Mouse (Mus musculus) megakaryocyte, embryonic 14.5 days (primary cell): ENCODE measurements around the gene Sipa1l3. TPM values are rescaled to one million over a fixed set of nuclear protein-coding genes. Genes with fewer than 3 reads are reported as not detected.

Experiments used
- H3K27me3 ChIP-seq: replicated peaks from 2 replicates; pipeline ENCODE3; 2012; ENCODE audit warnings: inconsistent platforms
- H3K36me3 ChIP-seq: replicated peaks from 2 replicates; pipeline ENCODE3; 2012; ENCODE audit warnings: low read length, inconsistent platforms, mixed read lengths
- H3K4me1 ChIP-seq: 2 replicates; pipeline ENCODE4 v1.6.1; 2012; ENCODE audit warnings: inconsistent platforms
- H3K4me3 ChIP-seq: replicated peaks from 2 replicates; pipeline ENCODE3; 2012; ENCODE audit warnings: moderate library complexity, mild to moderate bottlenecking, inconsistent platforms
- H3K9me3 ChIP-seq: 2 replicates; pipeline ENCODE4 v1.6.1; 2012; ENCODE audit warnings: inconsistent platforms
- FLI1 ChIP-seq: IDR thresholded peaks from 2 replicates; pipeline ENCODE4 v1.6.1; 2012; ENCODE audit warnings: low read length, inconsistent platforms, mixed read lengths
- GATA1 ChIP-seq: IDR thresholded peaks from 3 replicates; pipeline ENCODE4 v1.6.1; 2012; ENCODE audit warnings: mixed read lengths, low read length, inconsistent platforms, borderline replicate concordance
- polyA plus RNA-seq: library from polyadenylated mRNA; stranded (reverse); fragments of >175 nt; gene quantifications from 2 replicates; pipeline ENCODE4 v1.2.3, GENCODE M21; 2012; ENCODE audit warnings: low replicate concordance; ENCODE audit not compliant: insufficient read depth

Gene Sipa1l3
- polyA plus RNA-seq, 1 experiment: 27.5 TPM

GRCm38 (mm10) chr7:29345534-29345933, 172.9 kb downstream of the Sipa1l3 start:
- Histone ChIP-seq H3K4me1 (peaks cover 43% of the 10 kb centered on the region), H3K9me3 (no peaks in the 10 kb centered on the region), H3K27me3 (peaks cover 3% of the 10 kb centered on the region), H3K4me3 (no peak overlapping the region), H3K36me3 (peaks cover 40% of the 10 kb centered on the region)
- TF ChIP-seq FLI1 (no peak), GATA1 (no peak)

- H3K4me1 ChIP-seq: peaks cover 55% of the 10 kb centered on the region
- TF ChIP-seq FLI1: no peak
- TF ChIP-seq GATA1: no peak
- H3K27me3 ChIP-seq: peaks cover 3% of the 10 kb centered on the region
- no peaks in the 10 kb centered on the region for H3K9me3 ChIP-seq
- H3K4me3 ChIP-seq: no peak overlapping the region
- H3K36me3 ChIP-seq: peaks cover 31% of the 10 kb centered on the region
Observed at GRCm38 (mm10) chr7:29343746-29344145, 174.7 kb downstream of the Sipa1l3 start.

GRCm38 (mm10) chr7:29342489-29343092, 175.8 kb downstream of the Sipa1l3 start:
- Histone ChIP-seq H3K4me1 (peaks cover 64% of the 10 kb centered on the region), H3K4me3 (no peak overlapping the region), H3K36me3 (peaks cover 26% of the 10 kb centered on the region), H3K9me3 (no peaks in the 10 kb centered on the region), H3K27me3 (peaks cover 3% of the 10 kb centered on the region)
- TF ChIP-seq FLI1 (no peak), GATA1 (no peak)

- Histone ChIP-seq H3K4me1 (peaks cover 67% of the 10 kb centered on the region), H3K9me3 (no peaks in the 10 kb centered on the region), H3K27me3 (peaks cover 3% of the 10 kb centered on the region), H3K4me3 (no peak overlapping the region), H3K36me3 (peaks cover 28% of the 10 kb centered on the region)
- TF ChIP-seq GATA1 (no peak), FLI1 (no peak)
Observed at GRCm38 (mm10) chr7:29341722-29342121, 176.7 kb downstream of the Sipa1l3 start.

GRCm38 (mm10) chr7:29340838-29341237, 177.6 kb downstream of the Sipa1l3 start:
- Histone ChIP-seq H3K36me3 (peaks cover 30% of the 10 kb centered on the region), H3K9me3 (no peaks in the 10 kb centered on the region), H3K27me3 (peaks cover 3% of the 10 kb centered on the region), H3K4me1 (peaks cover 69% of the 10 kb centered on the region), H3K4me3 (no peak overlapping the region)
- no peak for TF ChIP-seq GATA1
- TF ChIP-seq FLI1: no peak

GRCm38 (mm10) chr7:29340247-29340646, 178.2 kb downstream of the Sipa1l3 start:
- no peaks in the 10 kb centered on the region for H3K9me3 ChIP-seq
- H3K4me3 ChIP-seq: no peak overlapping the region
- peaks cover 3% of the 10 kb centered on the region for H3K27me3 ChIP-seq
- peaks cover 32% of the 10 kb centered on the region for H3K36me3 ChIP-seq
- no peak for TF ChIP-seq GATA1
- TF ChIP-seq FLI1: no peak
- peaks cover 69% of the 10 kb centered on the region for H3K4me1 ChIP-seq

GRCm38 (mm10) chr7:29338984-29339679, 179.3 kb downstream of the Sipa1l3 start:
- H3K27me3 ChIP-seq: peaks cover 3% of the 10 kb centered on the region
- H3K9me3 ChIP-seq: no peaks in the 10 kb centered on the region
- no peak for TF ChIP-seq GATA1
- no peak for TF ChIP-seq FLI1
- H3K4me1 ChIP-seq: peaks cover 66% of the 10 kb centered on the region
- no peak overlapping the region for H3K4me3 ChIP-seq
- peaks cover 38% of the 10 kb centered on the region for H3K36me3 ChIP-seq

- H3K4me3 ChIP-seq: no peak overlapping the region
- H3K9me3 ChIP-seq: no peaks in the 10 kb centered on the region
- H3K4me1 ChIP-seq: peaks cover 66% of the 10 kb centered on the region
- peaks cover 3% of the 10 kb centered on the region for H3K27me3 ChIP-seq
- H3K36me3 ChIP-seq: peaks cover 38% of the 10 kb centered on the region
- TF ChIP-seq FLI1 (no peak), GATA1 (no peak)
Observed at GRCm38 (mm10) chr7:29338351-29338919, 180.0 kb downstream of the Sipa1l3 start.

GRCm38 (mm10) chr7:29337766-29338165, 180.7 kb downstream of the Sipa1l3 start:
- Histone ChIP-seq H3K9me3 (no peaks in the 10 kb centered on the region), H3K4me1 (peaks cover 59% of the 10 kb centered on the region), H3K4me3 (no peak overlapping the region), H3K27me3 (peaks cover 3% of the 10 kb centered on the region), H3K36me3 (peaks cover 44% of the 10 kb centered on the region)
- TF ChIP-seq FLI1 (no peak), GATA1 (no peak)

- H3K36me3 ChIP-seq: peaks cover 53% of the 10 kb centered on the region
- no peaks in the 10 kb centered on the region for H3K9me3 ChIP-seq
- H3K27me3 ChIP-seq: peaks cover 3% of the 10 kb centered on the region
- TF ChIP-seq FLI1 (no peak), GATA1 (no peak)
- peaks cover 52% of the 10 kb centered on the region for H3K4me1 ChIP-seq
- H3K4me3 ChIP-seq: no peak overlapping the region
Observed at GRCm38 (mm10) chr7:29336795-29337319, 181.6 kb downstream of the Sipa1l3 start.
